13 mouse cellular contexts compared by ENCODE assay signal in genomic region chr9:87464141-87464540, GRCm38 (mm10).
DNase-seq lines count a peak whose midpoint lies in the region; ATAC-seq and TF ChIP-seq lines count a peak whose summit lies in the region.
"Had no signal": no experiment of that assay in that cellular context is flagged by ENCODE, and none has a peak within 500 bp of the region (broad histone marks: within the 10 kb centered on the region; RNA-seq: fewer than 3 reads in every experiment).

No protein-coding gene starts in this region.

- H3K9ac ChIP-seq in hindbrain, postnatal 0 days (replicated peaks; ENCODE audit: low read length) = no peak overlapping the region
- no peak overlapping the region for H3K9ac ChIP-seq in forebrain, embryonic 14.5 days (ENCODE audit: low read length)
- H3K9ac ChIP-seq: neural tube, embryonic 13.5 days had no signal

- 80% methylated on average over 3 of the region's 3 CpGs for WGBS in hindbrain, postnatal 0 days
- WGBS in forebrain, embryonic 14.5 days = 87% methylated on average over 3 of the region's 3 CpGs

- H3K4me1 ChIP-seq in hindbrain, postnatal 0 days (ENCODE audit: insufficient read depth, low read length) = no peaks in the 10 kb centered on the region
- H3K4me1 ChIP-seq in forebrain, embryonic 14.5 days (ENCODE audit: control insufficient read depth, insufficient read depth, low read length) = no peaks in the 10 kb centered on the region
- H3K4me1 ChIP-seq: neural tube, embryonic 13.5 days had no signal

- no peaks in the 10 kb centered on the region for H3K36me3 ChIP-seq in hindbrain, postnatal 0 days (ENCODE audit: insufficient read depth, low read length)
- H3K36me3 ChIP-seq in forebrain, embryonic 14.5 days (ENCODE audit: control insufficient read depth, insufficient read depth, low read length) = no peaks in the 10 kb centered on the region
- H3K36me3 ChIP-seq: neural tube, embryonic 13.5 days had no signal

- no peaks in the 10 kb centered on the region for H3K27me3 ChIP-seq in hindbrain, postnatal 0 days (ENCODE audit: insufficient read depth, low read length)
- no peaks in the 10 kb centered on the region for H3K27me3 ChIP-seq in forebrain, embryonic 14.5 days (replicated peaks; ENCODE audit: control insufficient read depth, insufficient read depth, low read length)
- H3K27me3 ChIP-seq: neural tube, embryonic 13.5 days had no signal

- H3K9me3 ChIP-seq in hindbrain, postnatal 0 days (ENCODE audit: low read length) = no peaks in the 10 kb centered on the region
- H3K9me3 ChIP-seq in forebrain, embryonic 14.5 days (replicated peaks; ENCODE audit: control insufficient read depth, low read length) = no peaks in the 10 kb centered on the region
- H3K9me3 ChIP-seq: neural tube, embryonic 13.5 days had no signal

- no peak for ATAC-seq in hindbrain, postnatal 0 days
- no peak for ATAC-seq in forebrain, embryonic 14.5 days

- no peak overlapping the region for H3K4me3 ChIP-seq in hindbrain, postnatal 0 days (ENCODE audit: low read length)
- no peak overlapping the region for H3K4me3 ChIP-seq in forebrain, embryonic 14.5 days (ENCODE audit: low read depth, low read length)
- H3K4me3 ChIP-seq: neural tube, embryonic 13.5 days had no signal

- TF ChIP-seq CTCF in hindbrain, postnatal 0 days (IDR thresholded peaks at IDR 0.05; ENCODE audit: low read depth) = no peak

- peak; percentile 2 for DNase-seq in adrenal gland, adult 8-10 months
- no peak for DNase-seq in adrenal gland, postnatal 4 days (ENCODE audit: low spot score in 2 of 2)
- peak; percentile 6 to 60 for DNase-seq in urinary bladder, adult 18-20 months (ENCODE audit: low spot score in 2 of 2)
- no peak for DNase-seq in urinary bladder, postnatal 10 days (ENCODE audit: low spot score)
- DNase-seq in heart, adult 9 months (ENCODE audit: low spot score in 2 of 2) = peak; percentile 26 to 43
- DNase-seq in urinary bladder, postnatal 36 days (ENCODE audit: low spot score in 2 of 2) = peak; percentile 38 to 59
- DNase-seq in hindbrain, postnatal 0 days (ENCODE audit: low spot score) = no peak
- DNase-seq in forebrain, embryonic 14.5 days (ENCODE audit: low spot score) = no peak
- DNase-seq: B cell, adult 2 months; kidney, adult 11 months; thymus, adult 18-20 months had no signal

- no peak overlapping the region for H3K27ac ChIP-seq in hindbrain, postnatal 0 days
- H3K27ac ChIP-seq in forebrain, embryonic 14.5 days (ENCODE audit: low read depth, low read length) = no peak overlapping the region
- H3K27ac ChIP-seq: neural tube, embryonic 13.5 days had no signal

- no peak overlapping the region for H3K4me2 ChIP-seq in hindbrain, postnatal 0 days (ENCODE audit: low read depth, low read length)
- no peak overlapping the region for H3K4me2 ChIP-seq in forebrain, embryonic 14.5 days (ENCODE audit: low read length)
- H3K4me2 ChIP-seq: liver, embryonic 11.5 days; neural tube, embryonic 13.5 days had no signal

Comparison
In these comparisons a context has a peak if more than half of its experiments do, and no peak if none do; other contexts are left out.
1. DNase-seq: peak in adrenal gland, adult 8-10 months (single experiment), urinary bladder, adult 18-20 months (2 of 2), heart, adult 9 months (2 of 2) and urinary bladder, postnatal 36 days (2 of 2); none in adrenal gland, postnatal 4 days (0 of 2), urinary bladder, postnatal 10 days (single experiment), hindbrain, postnatal 0 days (single experiment) and forebrain, embryonic 14.5 days (single experiment).